Mouse (Mus musculus): ENCODE results near the gene Krtap5-1.
"Not testable (repeated sequence)": the region's sequence is repeated elsewhere in the genome, so short reads cannot be mapped to it uniquely, and the experiment has no call there.

DNA sequence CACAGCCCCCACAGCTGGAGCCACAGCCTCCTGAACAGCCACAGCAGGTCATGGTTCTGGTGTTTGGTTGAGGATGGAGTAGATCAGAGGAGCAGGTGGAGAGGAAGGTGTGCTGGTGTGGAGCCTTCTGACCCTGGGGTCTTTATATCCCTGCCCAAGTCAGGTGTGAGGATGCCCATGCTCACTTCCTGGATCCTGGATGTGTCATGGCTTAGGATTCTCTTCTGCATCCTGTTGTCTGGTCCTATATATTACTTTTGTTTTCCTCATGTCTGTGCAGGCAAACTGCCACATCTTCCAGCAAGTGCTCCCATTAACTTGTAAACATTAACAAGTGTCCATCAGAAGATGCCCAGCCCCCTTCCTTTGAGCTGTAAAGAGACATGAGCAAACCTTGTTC, at the start of gene Krtap5-1:
- not testable (repeated sequence) for TF ChIP-seq ZMIZ1 (IDR thresholded peaks at IDR 0.05; ENCODE audit: low read depth, low read length); CHD2 (IDR thresholded peaks at IDR 0.05; ENCODE audit: low read length); ZKSCAN1 (IDR thresholded peaks at IDR 0.05; ENCODE audit: borderline replicate concordance, low read depth, low read length); NRF1 (IDR thresholded peaks at IDR 0.05; ENCODE audit: low read depth, low read length); MXI1 (IDR thresholded peaks at IDR 0.05; ENCODE audit: low read depth, low read length); TBP (conservative IDR thresholded peaks at IDR 0.05; ENCODE audit: low read depth, low read length); POLR2A (IDR thresholded peaks at IDR 0.05; ENCODE audit: low read depth, low read length); CTCF (conservative IDR thresholded peaks at IDR 0.05 in 1 of 2, IDR thresholded peaks at IDR 0.05 in 1 of 2; ENCODE audit: low read depth in 2 of 2, low read length in 2 of 2); RAD21 (IDR thresholded peaks at IDR 0.05; ENCODE audit: low read depth, low read length); MAFK (IDR thresholded peaks at IDR 0.05; ENCODE audit: insufficient replicate concordance, low read length); RCOR1 (conservative IDR thresholded peaks at IDR 0.05; ENCODE audit: low read depth, low read length); TCF12 (IDR thresholded peaks at IDR 0.05; ENCODE audit: low read depth, low read length); EP300 (IDR thresholded peaks at IDR 0.05; ENCODE audit: low read length); SMC3 (IDR thresholded peaks at IDR 0.05; ENCODE audit: low read depth, low read length)

All from CH12.LX (cell line).